Mouse (Mus musculus): Measurements from ENCODE around the gene Nostrin.

Nostrin gene

DNA sequence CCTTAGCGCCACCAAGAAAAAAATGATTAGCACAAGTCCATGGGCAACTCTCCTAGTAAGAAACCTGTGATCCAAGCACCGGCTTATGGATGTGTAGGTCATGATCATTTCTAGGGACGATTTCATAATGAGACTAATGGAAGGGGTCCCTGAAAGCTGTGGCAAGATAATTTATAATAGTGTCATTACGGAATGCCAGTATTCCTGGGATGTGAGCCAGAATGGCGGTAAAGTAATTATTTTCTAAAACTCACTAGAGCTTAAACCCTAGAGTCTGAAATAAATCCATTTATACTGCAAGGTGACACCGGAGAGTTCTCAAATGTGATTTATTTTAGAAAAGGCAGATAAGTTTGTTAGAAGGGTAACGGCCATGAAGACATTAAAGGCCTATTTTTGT lies 79.6 kb downstream of the Nostrin start:
- no peaks in the 10 kb centered on the region for H3K27me3 ChIP-seq (ENCODE audit: insufficient read depth, low read length)
- H3K4me3 ChIP-seq (replicated peaks; ENCODE audit: low read length): no peak overlapping the region
- H3K36me3 ChIP-seq (ENCODE audit: insufficient read depth, low read length): no peaks in the 10 kb centered on the region
- peaks cover 26% of the 10 kb centered on the region for H3K4me1 ChIP-seq (replicated peaks; ENCODE audit: low read depth, low read length)
- TF ChIP-seq CTCF (conservative IDR thresholded peaks at IDR 0.05; ENCODE audit: low read length): no peak
- no peak for TF ChIP-seq NANOG (IDR thresholded peaks at IDR 0.05; ENCODE audit: borderline replicate concordance, low read length)
- TF ChIP-seq POU5F1 (IDR thresholded peaks at IDR 0.05; ENCODE audit: borderline replicate concordance, low read length): no peak
- no peaks in the 10 kb centered on the region for H3K9me3 ChIP-seq (ENCODE audit: low read length)

DNA sequence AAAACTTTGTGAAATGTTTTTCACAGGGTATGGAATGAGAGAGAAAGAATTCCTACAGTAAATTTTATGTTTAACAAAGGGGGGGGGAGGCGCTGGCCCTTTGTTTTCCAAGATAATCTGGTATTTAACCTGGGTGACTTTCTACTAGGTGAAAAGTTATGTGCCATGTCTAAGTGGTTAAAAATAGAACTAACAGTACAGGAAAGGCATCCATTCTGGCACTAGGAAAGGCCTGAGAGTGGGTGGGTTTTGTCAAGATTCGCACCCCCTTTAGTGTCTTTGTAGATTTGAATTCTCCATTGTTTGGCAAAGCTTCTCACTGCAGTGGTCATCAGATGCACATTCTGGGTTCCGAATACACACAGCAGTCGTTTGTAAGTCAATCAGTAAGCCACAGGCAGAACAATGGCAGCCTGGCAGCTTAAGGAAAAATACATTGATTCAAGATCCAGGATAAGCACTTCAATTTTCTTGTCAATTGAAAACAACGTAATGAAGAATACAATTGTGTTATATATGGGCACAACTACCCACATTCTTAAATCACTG lies 86.3 kb downstream of the Nostrin start:
- TF ChIP-seq NANOG (IDR thresholded peaks at IDR 0.05; ENCODE audit: borderline replicate concordance, low read length) (peak; percentile 79; the same call in 1 of the 2 replicates), CTCF (conservative IDR thresholded peaks at IDR 0.05; ENCODE audit: low read length) (no peak)
- no peaks in the 10 kb centered on the region for H3K36me3 ChIP-seq (ENCODE audit: insufficient read depth, low read length)
- H3K9me3 ChIP-seq (ENCODE audit: low read length): peaks cover 10% of the 10 kb centered on the region
- H3K27me3 ChIP-seq (ENCODE audit: insufficient read depth, low read length): no peaks in the 10 kb centered on the region
- H3K4me3 ChIP-seq (replicated peaks; ENCODE audit: low read length): no peak overlapping the region
- H3K4me1 ChIP-seq (replicated peaks; ENCODE audit: low read depth, low read length): peaks cover 11% of the 10 kb centered on the region

DNA sequence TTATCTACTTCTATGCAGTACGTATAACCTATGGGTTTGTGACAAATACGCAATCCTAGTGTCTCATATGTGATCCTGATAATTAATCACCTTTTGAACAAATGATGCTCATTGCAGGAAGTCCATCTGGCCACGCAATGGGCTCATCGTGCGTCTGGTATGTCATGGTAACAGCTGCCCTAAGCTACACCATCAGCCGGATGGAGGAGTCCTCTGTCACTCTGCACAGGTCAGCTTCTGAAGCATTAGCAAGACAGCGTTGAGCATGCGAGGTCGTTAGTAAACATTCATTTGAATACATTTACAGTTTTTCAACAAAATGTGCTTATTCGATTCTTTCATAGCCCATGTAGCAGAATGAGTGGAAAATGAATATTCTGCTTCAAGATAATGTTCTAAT lies 87.2 kb downstream of the Nostrin start:
- no peak for TF ChIP-seq POU5F1 (IDR thresholded peaks at IDR 0.05; ENCODE audit: borderline replicate concordance, low read length)
- TF ChIP-seq CTCF (conservative IDR thresholded peaks at IDR 0.05; ENCODE audit: low read length): no peak
- TF ChIP-seq NANOG (IDR thresholded peaks at IDR 0.05; ENCODE audit: borderline replicate concordance, low read length): no peak
- Histone ChIP-seq H3K4me3 (replicated peaks; ENCODE audit: low read length) (no peak overlapping the region), H3K36me3 (ENCODE audit: insufficient read depth, low read length) (no peaks in the 10 kb centered on the region), H3K9me3 (ENCODE audit: low read length) (peaks cover 10% of the 10 kb centered on the region), H3K27me3 (ENCODE audit: insufficient read depth, low read length) (no peaks in the 10 kb centered on the region), H3K4me1 (replicated peaks; ENCODE audit: low read depth, low read length) (peaks cover 11% of the 10 kb centered on the region)

DNA sequence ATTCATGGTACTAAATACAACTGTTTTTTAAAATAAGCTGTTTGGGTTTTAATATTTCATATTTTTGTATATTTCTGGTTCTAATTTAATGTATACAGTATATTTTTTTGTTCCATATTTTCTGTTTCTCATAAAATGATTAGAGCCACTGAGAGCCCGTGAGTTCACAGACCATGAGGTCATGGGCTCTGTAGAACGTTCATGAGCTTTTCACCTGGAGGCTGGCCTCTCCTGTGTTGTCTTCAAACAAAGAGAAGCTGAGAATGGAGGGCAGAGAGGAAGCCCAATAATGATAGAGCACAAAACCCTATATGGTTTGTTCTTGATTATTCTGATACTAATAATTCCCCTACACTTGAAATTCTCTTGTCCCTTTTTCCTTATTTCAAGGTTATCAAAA lies 89.1 kb downstream of the Nostrin start:
- H3K27me3 ChIP-seq (ENCODE audit: insufficient read depth, low read length): no peaks in the 10 kb centered on the region
- TF ChIP-seq CTCF (conservative IDR thresholded peaks at IDR 0.05; ENCODE audit: low read length) (no peak), NANOG (IDR thresholded peaks at IDR 0.05; ENCODE audit: borderline replicate concordance, low read length) (no peak), POU5F1 (IDR thresholded peaks at IDR 0.05; ENCODE audit: borderline replicate concordance, low read length) (no peak)
- peaks cover 16% of the 10 kb centered on the region for H3K4me1 ChIP-seq (replicated peaks; ENCODE audit: low read depth, low read length)
- no peaks in the 10 kb centered on the region for H3K36me3 ChIP-seq (ENCODE audit: insufficient read depth, low read length)
- H3K9me3 ChIP-seq (ENCODE audit: low read length): peaks cover 10% of the 10 kb centered on the region
- H3K4me3 ChIP-seq (replicated peaks; ENCODE audit: low read length): no peak overlapping the region

DNA sequence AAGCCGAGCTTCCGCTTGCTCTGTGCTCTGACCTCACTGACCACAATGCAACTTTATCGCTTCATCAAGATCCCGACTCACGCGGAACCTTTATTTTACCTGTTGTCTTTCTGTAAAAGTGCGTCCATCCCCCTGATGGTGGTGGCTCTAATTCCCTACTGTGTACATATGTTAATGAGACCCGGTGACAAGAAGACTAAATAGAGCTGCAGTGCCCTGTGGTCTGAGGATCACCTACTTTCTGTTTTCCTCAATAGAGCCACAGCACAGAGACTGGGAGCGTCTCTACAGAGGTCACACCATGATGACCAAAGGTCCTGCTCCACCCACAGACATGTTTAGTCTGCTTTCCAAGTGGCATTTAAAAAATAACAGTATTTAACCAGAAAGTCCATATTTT lies 91.3 kb downstream of the Nostrin start:
- peaks cover 10% of the 10 kb centered on the region for H3K9me3 ChIP-seq (ENCODE audit: low read length)
- no peaks in the 10 kb centered on the region for H3K27me3 ChIP-seq (ENCODE audit: insufficient read depth, low read length)
- no peak overlapping the region for H3K4me3 ChIP-seq (replicated peaks; ENCODE audit: low read length)
- no peak for TF ChIP-seq NANOG (IDR thresholded peaks at IDR 0.05; ENCODE audit: borderline replicate concordance, low read length)
- no peak for TF ChIP-seq POU5F1 (IDR thresholded peaks at IDR 0.05; ENCODE audit: borderline replicate concordance, low read length)
- TF ChIP-seq CTCF (conservative IDR thresholded peaks at IDR 0.05; ENCODE audit: low read length): no peak
- H3K36me3 ChIP-seq (ENCODE audit: insufficient read depth, low read length): no peaks in the 10 kb centered on the region
- peaks cover 26% of the 10 kb centered on the region for H3K4me1 ChIP-seq (replicated peaks; ENCODE audit: low read depth, low read length)

DNA sequence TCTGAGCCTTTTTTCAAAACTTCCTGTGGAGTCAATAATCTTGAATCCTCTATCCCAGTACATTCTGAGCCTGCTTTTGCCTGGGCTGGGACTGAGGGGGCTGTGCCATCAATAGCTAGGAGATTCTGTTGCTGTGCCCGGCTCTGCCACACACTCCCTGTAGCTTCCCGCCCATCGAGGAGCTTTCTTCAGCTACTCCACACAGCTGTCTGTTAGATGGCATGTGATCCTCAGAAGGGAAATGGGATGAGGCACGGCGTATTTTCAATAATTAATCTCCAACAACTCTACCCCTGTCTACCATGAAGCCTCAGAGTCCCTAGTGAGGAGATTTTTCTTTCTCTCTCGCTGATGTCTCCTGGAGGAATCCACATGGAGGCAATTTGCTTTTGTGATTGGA lies 93.0 kb downstream of the Nostrin start:
- Histone ChIP-seq H3K36me3 (ENCODE audit: insufficient read depth, low read length) (no peaks in the 10 kb centered on the region), H3K9me3 (ENCODE audit: low read length) (peaks cover 10% of the 10 kb centered on the region), H3K27me3 (ENCODE audit: insufficient read depth, low read length) (no peaks in the 10 kb centered on the region), H3K4me3 (replicated peaks; ENCODE audit: low read length) (no peak overlapping the region), H3K4me1 (replicated peaks; ENCODE audit: low read depth, low read length) (peaks cover 15% of the 10 kb centered on the region)
- no peak for TF ChIP-seq CTCF (conservative IDR thresholded peaks at IDR 0.05; ENCODE audit: low read length)
- no peak for TF ChIP-seq POU5F1 (IDR thresholded peaks at IDR 0.05; ENCODE audit: borderline replicate concordance, low read length)
- no peak for TF ChIP-seq NANOG (IDR thresholded peaks at IDR 0.05; ENCODE audit: borderline replicate concordance, low read length)

DNA sequence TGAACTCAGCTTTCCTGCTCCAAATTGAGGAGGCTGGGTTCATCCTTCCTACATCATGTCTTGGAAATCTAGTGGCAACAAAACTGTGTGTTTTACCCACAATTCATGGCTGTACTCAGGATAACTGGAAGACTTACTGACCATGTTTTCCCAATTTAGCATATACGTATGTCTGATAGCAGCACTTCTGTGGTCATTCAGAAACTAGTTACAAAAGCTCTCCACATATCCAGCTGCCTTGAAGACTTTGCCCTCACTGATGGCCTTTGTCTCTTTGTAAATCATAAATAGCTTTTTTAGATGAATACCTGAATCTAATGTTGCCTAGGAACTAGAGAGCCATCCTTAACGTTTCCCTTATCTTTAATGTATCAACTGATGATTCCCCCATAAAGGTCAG lies 94.5 kb downstream of the Nostrin start:
- H3K9me3 ChIP-seq (ENCODE audit: low read length): peaks cover 8% of the 10 kb centered on the region
- H3K27me3 ChIP-seq (ENCODE audit: insufficient read depth, low read length): no peaks in the 10 kb centered on the region
- H3K36me3 ChIP-seq (ENCODE audit: insufficient read depth, low read length): no peaks in the 10 kb centered on the region
- TF ChIP-seq NANOG (IDR thresholded peaks at IDR 0.05; ENCODE audit: borderline replicate concordance, low read length) (no peak), CTCF (conservative IDR thresholded peaks at IDR 0.05; ENCODE audit: low read length) (no peak), POU5F1 (IDR thresholded peaks at IDR 0.05; ENCODE audit: borderline replicate concordance, low read length) (no peak)
- H3K4me3 ChIP-seq (replicated peaks; ENCODE audit: low read length): no peak overlapping the region
- H3K4me1 ChIP-seq (replicated peaks; ENCODE audit: low read depth, low read length): peaks cover 15% of the 10 kb centered on the region

DNA sequence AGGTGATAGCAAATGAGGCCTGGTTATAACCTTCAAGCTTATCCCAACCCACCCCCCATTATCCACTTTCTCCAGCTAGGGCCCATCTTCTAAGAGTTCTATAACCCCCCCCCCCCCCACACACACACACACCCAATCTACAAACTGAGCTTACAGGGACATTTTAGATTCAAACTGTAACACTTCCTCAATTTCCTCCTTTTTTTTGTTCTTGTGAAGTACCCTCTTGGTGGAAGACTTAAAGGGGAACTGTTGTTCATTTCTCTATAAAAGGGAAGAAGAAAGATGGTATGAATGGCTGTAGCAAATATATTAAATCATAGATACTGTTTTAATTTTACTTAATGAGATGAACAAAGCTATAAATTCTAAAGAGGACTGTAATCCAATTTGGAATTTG lies 96.5 kb downstream of the Nostrin start:
- Histone ChIP-seq H3K36me3 (ENCODE audit: insufficient read depth, low read length) (no peaks in the 10 kb centered on the region), H3K4me3 (replicated peaks; ENCODE audit: low read length) (no peak overlapping the region), H3K4me1 (replicated peaks; ENCODE audit: low read depth, low read length) (peaks cover 15% of the 10 kb centered on the region), H3K9me3 (ENCODE audit: low read length) (no peaks in the 10 kb centered on the region), H3K27me3 (ENCODE audit: insufficient read depth, low read length) (no peaks in the 10 kb centered on the region)
- TF ChIP-seq CTCF (conservative IDR thresholded peaks at IDR 0.05; ENCODE audit: low read length): no peak

DNA sequence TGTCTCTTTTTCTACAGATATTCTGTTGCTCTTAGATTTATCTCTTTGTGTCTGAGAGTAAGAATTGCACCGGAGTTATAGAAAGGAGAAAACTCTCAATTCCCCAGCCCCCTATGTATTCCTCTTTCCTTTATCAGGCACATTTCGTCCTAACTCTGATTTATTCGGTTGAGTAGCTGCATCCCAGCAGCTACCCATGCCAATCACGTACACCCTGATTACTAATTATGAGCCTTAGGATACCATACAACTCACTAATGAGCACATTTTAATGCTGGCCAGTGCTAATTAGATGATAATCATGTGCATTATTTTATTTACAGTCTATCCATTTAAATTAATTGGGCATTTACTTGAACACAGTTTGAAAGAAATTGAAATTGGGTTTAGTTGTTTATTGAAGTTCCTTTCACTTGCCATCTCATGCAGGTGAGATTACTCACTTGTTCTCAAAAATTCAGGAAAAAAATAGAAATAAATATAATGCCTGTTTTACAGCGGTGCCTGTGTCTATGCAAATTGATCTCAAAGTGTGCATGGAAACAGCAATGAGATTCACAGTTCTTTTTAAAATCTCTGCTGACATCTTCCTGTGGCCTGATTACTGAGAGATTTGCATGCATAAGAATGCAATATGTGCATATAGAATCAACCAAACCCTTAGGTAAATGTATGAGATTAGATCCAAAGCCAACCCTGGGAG lies 99.5 kb downstream of the Nostrin start:
- Histone ChIP-seq H3K36me3 (ENCODE audit: insufficient read depth, low read length) (no peaks in the 10 kb centered on the region), H3K4me3 (replicated peaks; ENCODE audit: low read length) (no peak overlapping the region), H3K4me1 (replicated peaks; ENCODE audit: low read depth, low read length) (peaks cover 10% of the 10 kb centered on the region), H3K27me3 (ENCODE audit: insufficient read depth, low read length) (no peaks in the 10 kb centered on the region), H3K9me3 (ENCODE audit: low read length) (no peaks in the 10 kb centered on the region)
- TF ChIP-seq NANOG (IDR thresholded peaks at IDR 0.05; ENCODE audit: borderline replicate concordance, low read length): no peak
- no peak for TF ChIP-seq CTCF (conservative IDR thresholded peaks at IDR 0.05; ENCODE audit: low read length)
- no peak for TF ChIP-seq POU5F1 (IDR thresholded peaks at IDR 0.05; ENCODE audit: borderline replicate concordance, low read length)
